ENCODE assay signal across 19 mouse cellular contexts in the genomic region with DNA sequence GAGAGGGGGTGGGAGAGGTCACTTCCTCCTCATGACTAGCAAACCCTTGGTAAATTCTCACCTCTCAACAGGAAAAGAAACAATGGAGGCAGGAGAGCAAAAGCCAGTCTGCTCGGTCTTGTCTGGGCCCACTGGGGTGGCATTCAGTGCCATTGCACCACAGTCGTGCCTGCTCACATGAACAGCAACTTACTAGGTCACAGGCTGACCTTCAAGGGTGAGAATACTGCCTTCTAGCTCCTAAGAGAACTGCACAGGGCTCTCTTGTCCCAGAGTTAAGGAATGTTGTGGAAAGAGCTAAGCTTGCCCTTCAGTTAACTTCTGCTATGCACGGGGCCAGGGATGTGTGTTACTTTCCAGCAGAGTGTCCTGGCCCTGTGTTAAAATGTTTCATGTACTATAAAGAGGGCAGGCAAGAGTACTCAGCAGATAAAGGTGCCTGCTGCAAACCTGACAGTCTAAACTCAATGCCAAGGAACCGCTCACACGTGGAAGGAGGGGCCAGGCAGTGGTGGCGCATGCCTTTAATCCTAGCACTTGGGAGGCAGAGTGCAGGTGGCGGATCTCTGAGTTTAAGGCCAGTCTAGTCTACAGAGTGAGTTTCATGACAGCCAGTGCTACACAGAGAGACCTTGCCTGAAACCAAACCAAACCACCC. TPM values are rescaled to one million over a fixed set of nuclear protein-coding genes. Genes with fewer than 3 reads are reported as not detected.
DNase-seq lines count a peak whose midpoint lies in the region; ATAC-seq and TF ChIP-seq lines count a peak whose summit lies in the region.
"Had no signal": no experiment of that assay in that cellular context is flagged by ENCODE, and none has a peak within 500 bp of the region (broad histone marks: within the 10 kb centered on the region; RNA-seq: fewer than 3 reads in every experiment).

No protein-coding gene starts in this region.

- no peaks in the 10 kb centered on the region for H3K27me3 ChIP-seq in heart, embryonic 10.5 days (ENCODE audit: insufficient read depth, poor library complexity, severe bottlenecking)
- no peaks in the 10 kb centered on the region for H3K27me3 ChIP-seq in kidney, postnatal 0 days (ENCODE audit: insufficient read depth, low read length)
- H3K27me3 ChIP-seq in heart, embryonic 16.5 days (ENCODE audit: control insufficient read depth, insufficient read depth, low read length) = no peaks in the 10 kb centered on the region
- H3K27me3 ChIP-seq in limb, embryonic 15.5 days = no peaks in the 10 kb centered on the region
- H3K27me3 ChIP-seq: neural tube, embryonic 15.5 days; stomach, embryonic 15.5 days had no signal

- H3K4me3 ChIP-seq in heart, embryonic 10.5 days = no peak overlapping the region
- no peak overlapping the region for H3K4me3 ChIP-seq in kidney, postnatal 0 days (replicated peaks; ENCODE audit: low read depth, low read length)
- H3K4me3 ChIP-seq in heart, embryonic 16.5 days (ENCODE audit: low read length) = no peak overlapping the region
- H3K4me3 ChIP-seq in limb, embryonic 15.5 days = no peak overlapping the region
- H3K4me3 ChIP-seq: neural tube, embryonic 15.5 days; stomach, embryonic 15.5 days had no signal

- no peak for TF ChIP-seq CTCF in kidney, postnatal 0 days (IDR thresholded peaks at IDR 0.05; ENCODE audit: low read depth)

- H3K4me2 ChIP-seq in kidney, postnatal 0 days (ENCODE audit: low read length) = no peak overlapping the region
- H3K4me2 ChIP-seq in heart, embryonic 16.5 days (ENCODE audit: low read depth, low read length) = no peak overlapping the region; the same call in 1 of the 2 replicates
- no peak overlapping the region for H3K4me2 ChIP-seq in limb, embryonic 15.5 days
- H3K4me2 ChIP-seq: hindbrain, embryonic 14.5 days; liver, embryonic 11.5 days; neural tube, embryonic 15.5 days; stomach, embryonic 15.5 days had no signal

- peak overlapping the region; percentile 38 for H3K27ac ChIP-seq in heart, embryonic 10.5 days
- H3K27ac ChIP-seq in kidney, postnatal 0 days = peak overlapping the region; percentile 58
- H3K27ac ChIP-seq in heart, embryonic 16.5 days (ENCODE audit: low read length) = peak overlapping the region; percentile 76
- H3K27ac ChIP-seq in limb, embryonic 15.5 days = peak overlapping the region; percentile 38
- H3K27ac ChIP-seq: hindbrain, embryonic 14.5 days; neural tube, embryonic 15.5 days; stomach, embryonic 15.5 days had no signal

- H3K36me3 ChIP-seq in heart, embryonic 10.5 days = peaks cover 31% of the 10 kb centered on the region
- H3K36me3 ChIP-seq in kidney, postnatal 0 days (ENCODE audit: insufficient read depth, low read length) = peaks cover 18% of the 10 kb centered on the region
- H3K36me3 ChIP-seq in heart, embryonic 16.5 days (ENCODE audit: control insufficient read depth, insufficient read depth) = peaks cover 22% of the 10 kb centered on the region
- H3K36me3 ChIP-seq in limb, embryonic 15.5 days = peaks cover 27% of the 10 kb centered on the region

- DNase-seq in heart, embryonic 10.5 days (ENCODE audit: low spot score) = no peak
- DNase-seq in heart, adult 9 months (ENCODE audit: low spot score in 2 of 2) = no peak
- DNase-seq in kidney, postnatal 0 days (ENCODE audit: low spot score) = no peak
- no peak for DNase-seq in kidney, adult 18-20 months
- no peak for DNase-seq in left cerebral cortex, postnatal 10 days (ENCODE audit: extremely low spot score in 1 of 2, low spot score in 2 of 2)
- DNase-seq: cerebellum, adult 8-10 months; gastrocnemius, postnatal 25 days; retina, postnatal 1 day had no signal

- intact Hi-C loops in left cerebral cortex, postnatal 10 days (cut with DNase I) = no loop called here

- H3K4me1 ChIP-seq in heart, embryonic 10.5 days = peaks cover 7% of the 10 kb centered on the region; the same call in 1 of the 2 replicates
- peaks cover 10% of the 10 kb centered on the region; the same call in 1 of the 2 replicates for H3K4me1 ChIP-seq in kidney, postnatal 0 days (replicated peaks; ENCODE audit: insufficient read depth, low read length)
- H3K4me1 ChIP-seq in heart, embryonic 16.5 days (ENCODE audit: control insufficient read depth, insufficient read depth, low read length) = peaks cover 9% of the 10 kb centered on the region
- H3K4me1 ChIP-seq in limb, embryonic 15.5 days = peaks cover 18% of the 10 kb centered on the region; the same call in 1 of the 2 replicates

- 33% methylated on average over 7 of the region's 7 CpGs for WGBS in heart, embryonic 10.5 days
- 36% methylated on average over 7 of the region's 7 CpGs for WGBS in kidney, postnatal 0 days
- 28% methylated on average over 7 of the region's 7 CpGs for WGBS in heart, embryonic 16.5 days
- WGBS in limb, embryonic 15.5 days = 50% methylated on average over 7 of the region's 7 CpGs

- H3K9ac ChIP-seq in kidney, postnatal 0 days (ENCODE audit: low read depth, low read length) = no peak overlapping the region
- peak overlapping the region; percentile 51 for H3K9ac ChIP-seq in heart, embryonic 16.5 days (ENCODE audit: low read length)
- H3K9ac ChIP-seq in limb, embryonic 15.5 days = no peak overlapping the region
- H3K9ac ChIP-seq: hindbrain, embryonic 14.5 days; neural tube, embryonic 15.5 days; stomach, embryonic 15.5 days had no signal

- no peaks in the 10 kb centered on the region for H3K9me3 ChIP-seq in heart, embryonic 10.5 days
- no peaks in the 10 kb centered on the region for H3K9me3 ChIP-seq in kidney, postnatal 0 days (replicated peaks; ENCODE audit: low read length)
- H3K9me3 ChIP-seq in heart, embryonic 16.5 days (replicated peaks; ENCODE audit: control insufficient read depth, low read length) = no peaks in the 10 kb centered on the region
- H3K9me3 ChIP-seq in limb, embryonic 15.5 days = no peaks in the 10 kb centered on the region
- H3K9me3 ChIP-seq: neural tube, embryonic 15.5 days; stomach, embryonic 15.5 days had no signal

- ATAC-seq in kidney, postnatal 0 days (replicated peaks; ENCODE audit: low FRiP score, low read depth) = no peak
- peak; percentile 50 for ATAC-seq in heart, embryonic 16.5 days (replicated peaks; ENCODE audit: extremely low read depth, insufficient read depth, low FRiP score)
- no peak for ATAC-seq in limb, embryonic 15.5 days (ENCODE audit: insufficient number of reproducible peaks, low FRiP score, low TSS enrichment, low read depth)
- ATAC-seq: lung, postnatal 0 days had no signal

RNA-seq across cellular contexts. Expression of gene Rpl26, which starts 7.6 kb away (rescaled TPM):
- polyA plus RNA-seq in heart, embryonic 10.5 days (2016; fragmentation: Nextera tagmentation; extraction: Ambion mirVana) = 711 and 869 TPM in 2 replicates
- polyA plus RNA-seq in kidney, postnatal 0 days (2015; fragmentation: Nextera tagmentation; extraction: Ambion mirVana) = 1,114 and 1,312 TPM in 2 replicates
- 505 and 551 TPM in 2 replicates for polyA plus RNA-seq in heart, embryonic 16.5 days (2015; fragmentation: Nextera tagmentation; extraction: Ambion mirVana)
- 838 and 986 TPM in 2 replicates for polyA plus RNA-seq in limb, embryonic 15.5 days (2015; fragmentation: Nextera tagmentation; extraction: Ambion mirVana)
- total RNA-seq in left cerebral cortex, postnatal 10 days (2021) = 100 to 1,000 TPM; 701 to 756 TPM

RNA-seq across cellular contexts. Expression of gene Odf4, which starts 17.9 kb away (rescaled TPM):
- not detected in 2 replicates for polyA plus RNA-seq in heart, embryonic 10.5 days (2016; fragmentation: Nextera tagmentation; extraction: Ambion mirVana)
- 0.29 TPM in 1 of 2 replicates, not detected in the other for polyA plus RNA-seq in kidney, postnatal 0 days (2015; fragmentation: Nextera tagmentation; extraction: Ambion mirVana)
- not detected in 2 replicates for polyA plus RNA-seq in heart, embryonic 16.5 days (2015; fragmentation: Nextera tagmentation; extraction: Ambion mirVana)
- polyA plus RNA-seq in limb, embryonic 15.5 days (2015; fragmentation: Nextera tagmentation; extraction: Ambion mirVana) = not detected in 2 replicates
- 1 to 10 TPM in 1 of 2 experiments, under 1 TPM in 1; 0.73 to 1.2 TPM for total RNA-seq in left cerebral cortex, postnatal 10 days (2021)
- total RNA-seq: G1E; gastrocnemius, postnatal 25 days; left cerebral cortex, adult 18-20 months; megakaryocyte-erythroid progenitor cell, adult 5-6 weeks had no signal
- polyA plus RNA-seq: G1E; liver, embryonic 11.5 days; lung, postnatal 0 days; small intestine, adult 2 months; stomach, embryonic 15.5 days had no signal

RNA-seq across cellular contexts. Expression of gene Rnf222, which starts 20.6 kb away (rescaled TPM):
- 0.09 and 0.11 TPM in 2 replicates for polyA plus RNA-seq in heart, embryonic 10.5 days (2016; fragmentation: Nextera tagmentation; extraction: Ambion mirVana)
- polyA plus RNA-seq in kidney, postnatal 0 days (2015; fragmentation: Nextera tagmentation; extraction: Ambion mirVana) = 0.13 and 0.17 TPM in 2 replicates
- 0.09 and 0.13 TPM in 2 replicates for polyA plus RNA-seq in heart, embryonic 16.5 days (2015; fragmentation: Nextera tagmentation; extraction: Ambion mirVana)
- polyA plus RNA-seq in limb, embryonic 15.5 days (2015; fragmentation: Nextera tagmentation; extraction: Ambion mirVana) = 4.2 and 5.1 TPM in 2 replicates
- total RNA-seq in left cerebral cortex, postnatal 10 days (2021) = not detected
- total RNA-seq: gastrocnemius, postnatal 25 days; left cerebral cortex, adult 18-20 months; megakaryocyte-erythroid progenitor cell, adult 5-6 weeks had no signal
- polyA plus RNA-seq: G1E; hindbrain, embryonic 14.5 days; neural tube, embryonic 15.5 days; small intestine, adult 2 months had no signal

RNA-seq across cellular contexts. Expression of gene Ndel1, which starts 37.3 kb away (rescaled TPM):
- polyA plus RNA-seq in heart, embryonic 10.5 days (2016; fragmentation: Nextera tagmentation; extraction: Ambion mirVana) = 68.7 and 69.2 TPM in 2 replicates
- polyA plus RNA-seq in kidney, postnatal 0 days (2015; fragmentation: Nextera tagmentation; extraction: Ambion mirVana) = 86.1 and 90.9 TPM in 2 replicates
- 75.4 and 79.4 TPM in 2 replicates for polyA plus RNA-seq in heart, embryonic 16.5 days (2015; fragmentation: Nextera tagmentation; extraction: Ambion mirVana)
- polyA plus RNA-seq in limb, embryonic 15.5 days (2015; fragmentation: Nextera tagmentation; extraction: Ambion mirVana) = 124 and 128 TPM in 2 replicates
- total RNA-seq in left cerebral cortex, postnatal 10 days (2021) = 10 to 100 TPM; 91.6 to 95.6 TPM

RNA-seq across cellular contexts. Expression of gene Arhgef15, which starts 48.3 kb away (rescaled TPM):
- 10.5 and 13.4 TPM in 2 replicates for polyA plus RNA-seq in heart, embryonic 10.5 days (2016; fragmentation: Nextera tagmentation; extraction: Ambion mirVana)
- 8.9 and 11.3 TPM in 2 replicates for polyA plus RNA-seq in kidney, postnatal 0 days (2015; fragmentation: Nextera tagmentation; extraction: Ambion mirVana)
- polyA plus RNA-seq in heart, embryonic 16.5 days (2015; fragmentation: Nextera tagmentation; extraction: Ambion mirVana) = 13.1 and 15.4 TPM in 2 replicates
- 7.8 and 8.8 TPM in 2 replicates for polyA plus RNA-seq in limb, embryonic 15.5 days (2015; fragmentation: Nextera tagmentation; extraction: Ambion mirVana)
- 10 to 100 TPM; 21.1 to 25.3 TPM for total RNA-seq in left cerebral cortex, postnatal 10 days (2021)
- total RNA-seq: megakaryocyte-erythroid progenitor cell, adult 5-6 weeks had no signal
- polyA plus RNA-seq: G1E had no signal
